Mouse (Mus musculus): ENCODE measurements around the gene Ascl5.

DNA sequence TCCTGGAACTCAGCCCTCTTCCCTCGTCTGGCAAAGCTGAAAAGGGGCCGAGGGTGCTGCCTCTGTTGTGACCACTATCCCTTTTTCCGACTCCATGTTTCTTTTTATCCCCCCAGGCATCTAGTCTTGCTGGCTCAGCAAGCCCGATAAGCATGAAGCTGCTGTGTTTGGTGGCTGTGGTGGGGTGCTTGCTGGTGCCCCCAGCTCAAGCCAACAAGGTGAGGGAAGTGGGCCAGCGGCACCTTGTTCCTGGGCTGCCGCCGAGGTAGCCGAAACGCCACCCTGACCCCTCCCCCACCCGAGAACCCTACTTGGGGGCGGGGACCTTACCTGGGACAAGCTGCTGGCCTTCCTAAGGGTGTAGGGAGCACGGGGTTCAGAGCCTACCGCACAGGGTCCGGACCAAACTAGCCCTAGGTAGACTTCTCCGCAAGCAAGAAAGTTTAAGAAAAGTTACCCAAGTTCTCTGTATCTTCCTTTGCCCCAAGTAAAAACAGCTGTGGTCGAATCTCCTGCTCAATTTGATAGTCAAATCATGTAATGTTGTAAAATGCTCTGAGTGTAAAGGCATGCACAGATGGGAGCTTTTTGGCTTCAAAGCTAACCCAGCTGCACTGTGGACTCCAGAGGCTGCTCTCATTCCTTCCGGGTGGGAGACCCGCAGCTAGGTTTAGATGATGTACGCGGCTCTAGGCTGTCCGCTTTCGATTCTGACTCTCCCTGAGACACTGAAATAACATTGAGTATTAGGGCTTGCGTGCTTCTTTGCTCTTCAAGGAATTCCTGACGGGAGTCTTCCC lies 32.0 kb upstream of the Ascl5 start:
- TF ChIP-seq CTCF (IDR thresholded peaks at IDR 0.05; ENCODE audit: control insufficient read depth, insufficient read depth, insufficient replicate concordance, low read depth, low read length) (no peak), POLR2A (IDR thresholded peaks at IDR 0.05; ENCODE audit: control insufficient read depth, low read depth, low read length) (no peak)
